Mouse (Mus musculus) liver, embryonic 14.5 days (tissue): ENCODE results near the gene Comtd1. TPM values are rescaled to one million over a fixed set of nuclear protein-coding genes. Genes with fewer than 3 reads are reported as not detected.

Source experiments
- ATAC-seq: fragments of 200-750 bp; cut with Nextera tagmentation; 2 replicates; pipeline ENCODE4 v1.8.0; 2017; ENCODE audit warnings: moderate number of reproducible peaks, mild to moderate bottlenecking, moderate library complexity; ENCODE audit not compliant: insufficient read depth
- DNase-seq, 3 experiments: peaks; one replicate each; pipeline ENCODE4 v3.0.0-alpha.2; 2012 to 2013; ENCODE audit warnings: low read depth in 3 of 3, low spot score in 3 of 3
- H3K27ac ChIP-seq: fragments of 300-500 bp; sonication (generic); 2 replicates; pipeline ENCODE4 v1.5.1; 2014; ENCODE audit warnings: moderate library complexity, mild to moderate bottlenecking, control low read depth, inconsistent platforms
- H3K27me3 ChIP-seq: fragments of 300-500 bp; sonication (generic); 2 replicates; pipeline ENCODE4 v1.6.1; 2014; ENCODE audit warnings: mild to moderate bottlenecking, low read length, moderate library complexity; ENCODE audit not compliant: control insufficient read depth, insufficient read depth
- H3K36me3 ChIP-seq: fragments of 300-500 bp; sonication (generic); replicated peaks from 2 replicates; pipeline ENCODE4 v1.6.1; 2014; ENCODE audit warnings: low read depth; ENCODE audit not compliant: control insufficient read depth, insufficient read depth
- H3K4me1 ChIP-seq, 2 experiments: fragments of 200-500 bp in 1 of 2; fragments of 300-500 bp in 1 of 2; sonication (generic) in 1 of 2; replicated peaks; 2 replicates each; pipeline ENCODE4 v1.6.1; 2012 to 2014; ENCODE audit warnings: antibody characterized with exemption in 1 of 2, inconsistent platforms in 1 of 2, low read length in 1 of 2; ENCODE audit not compliant: control insufficient read depth in 2 of 2, insufficient read depth in 2 of 2
- H3K4me2 ChIP-seq: fragments of 300-500 bp; sonication (generic); 2 replicates; pipeline ENCODE4 v1.6.1; 2014; ENCODE audit warnings: low read depth, mild to moderate bottlenecking, control low read depth, moderate library complexity
- H3K4me3 ChIP-seq, 2 experiments: fragments of 200-500 bp in 1 of 2; fragments of 300-500 bp in 1 of 2; sonication (generic) in 1 of 2; 2 replicates each; pipeline ENCODE4 v1.5.1; 2012 to 2014; ENCODE audit warnings: low read depth in 2 of 2, low read length in 2 of 2, mild to moderate bottlenecking in 2 of 2, control low read depth in 1 of 2, inconsistent platforms in 1 of 2, moderate library complexity in 1 of 2; ENCODE audit not compliant: insufficient read depth in 1 of 2
- H3K9ac ChIP-seq: fragments of 300-500 bp; sonication (generic); replicated peaks from 2 replicates; pipeline ENCODE4 v1.6.1; 2014; ENCODE audit warnings: mild to moderate bottlenecking, control low read depth, moderate library complexity
- H3K9me3 ChIP-seq: fragments of 300-500 bp; sonication (generic); 2 replicates; pipeline ENCODE4 v1.6.1; 2016; ENCODE audit warnings: low read length, mixed read lengths; ENCODE audit not compliant: control insufficient read depth
- CTCF ChIP-seq: IDR thresholded peaks from 2 replicates; pipeline ENCODE4 v1.5.1; 2016; ENCODE audit warnings: antibody characterized with exemption, low read depth, control low read depth
- EP300 ChIP-seq: IDR thresholded peaks from 2 replicates; pipeline ENCODE4 v1.6.1; 2016; ENCODE audit warnings: antibody characterized with exemption, low read depth
- WGBS: fragments of 180-500 bp; shearing (Covaris S2); extraction: QIAGEN DNeasy Blood & Tissue Kit; methylation state at CpG from one replicate; pipeline ENCODE4 v1.1.7; 2014; ENCODE audit not compliant: insufficient replicate concordance; 5-methylcytosine and 5-hydroxymethylcytosine counted together
- polyA plus RNA-seq, 2 experiments: library from polyadenylated mRNA; depleted of rRNA in 1 of 2; stranded (reverse) in 1 of 2; unstranded in 1 of 2; fragments of >200 nt; fragmentation: Nextera tagmentation in 1 of 2; extraction: Ambion mirVana in 1 of 2; gene quantifications; 2 replicates each; pipeline versions ENCODE4 v1.2.1 to v1.2.3; 2012 to 2014

The Comtd1 gene
- polyA plus RNA-seq, 2 experiments: 14.3 to 25.8 TPM

GRCm38 (mm10) chr14:21813847-21814246, 34.9 kb downstream of the Comtd1 start:
- 46% methylated on average over 3 of the region's 3 CpGs for WGBS
- no peak for ATAC-seq
- H3K4me2 ChIP-seq: no peak overlapping the region
- no peak overlapping the region for H3K27ac ChIP-seq
- H3K36me3 ChIP-seq: no peaks in the 10 kb centered on the region
- no peak for DNase-seq
- no peaks in the 10 kb centered on the region for H3K9me3 ChIP-seq
- TF ChIP-seq EP300: no peak
- TF ChIP-seq CTCF: no peak
- no peaks in the 10 kb centered on the region for H3K27me3 ChIP-seq
- no peak overlapping the region for H3K9ac ChIP-seq
- no peak overlapping the region for H3K4me3 ChIP-seq
- peaks cover 10 to 13% of the 10 kb centered on the region in 2 experiments for H3K4me1 ChIP-seq

- peaks cover 10 to 16% of the 10 kb centered on the region in 2 experiments for H3K4me1 ChIP-seq
- peak overlapping the region; percentile 40; the same call in 1 of the 2 replicates for H3K9ac ChIP-seq
- no peaks in the 10 kb centered on the region for H3K36me3 ChIP-seq
- H3K27ac ChIP-seq: peak overlapping the region; percentile 16
- H3K4me3 ChIP-seq: no peak overlapping the region
- ATAC-seq (peak; percentile 46), DNase-seq (peak in 1 of 3 experiments; percentile 37)
- H3K9me3 ChIP-seq: no peaks in the 10 kb centered on the region
- peak overlapping the region; percentile 4; the same call in 1 of the 2 replicates for H3K4me2 ChIP-seq
- 27% methylated on average over 4 of the region's 4 CpGs for WGBS
- TF ChIP-seq CTCF (no peak), EP300 (no peak)
- H3K27me3 ChIP-seq: no peaks in the 10 kb centered on the region
Measured at GRCm38 (mm10) chr14:21813216-21813615, 35.6 kb downstream of the Comtd1 start.

DNA sequence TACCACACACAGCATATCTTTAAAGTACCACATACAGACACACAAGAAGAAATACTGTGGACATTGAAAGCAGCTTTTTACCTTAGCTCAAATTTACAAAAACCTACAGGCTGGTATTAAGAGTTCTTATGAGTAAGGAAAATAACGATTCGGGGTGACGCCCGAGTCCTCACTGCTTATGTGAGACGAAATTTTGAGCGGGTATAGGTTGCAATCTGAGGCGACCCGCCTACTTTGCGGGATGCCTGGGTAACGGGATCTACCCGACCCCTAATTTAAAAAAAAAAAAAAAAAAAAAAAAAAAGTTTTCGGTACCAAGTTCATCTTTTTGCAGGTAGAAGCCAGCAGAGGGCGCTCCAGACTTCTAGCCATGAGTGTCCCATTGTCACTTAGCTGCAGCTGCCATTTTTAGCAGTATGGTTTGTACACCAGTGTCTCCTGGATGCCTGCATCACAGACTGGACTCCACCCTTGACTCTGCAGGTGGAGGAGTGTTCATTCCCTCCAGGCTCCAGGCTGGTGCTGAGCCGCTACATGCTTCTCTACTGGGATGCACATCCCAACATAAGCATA, 36.1 kb downstream of the Comtd1 start:
- Histone ChIP-seq H3K9ac (peak overlapping the region; percentile 27; the same call in 1 of the 2 replicates), H3K4me2 (peak overlapping the region; percentile 39)

DNA sequence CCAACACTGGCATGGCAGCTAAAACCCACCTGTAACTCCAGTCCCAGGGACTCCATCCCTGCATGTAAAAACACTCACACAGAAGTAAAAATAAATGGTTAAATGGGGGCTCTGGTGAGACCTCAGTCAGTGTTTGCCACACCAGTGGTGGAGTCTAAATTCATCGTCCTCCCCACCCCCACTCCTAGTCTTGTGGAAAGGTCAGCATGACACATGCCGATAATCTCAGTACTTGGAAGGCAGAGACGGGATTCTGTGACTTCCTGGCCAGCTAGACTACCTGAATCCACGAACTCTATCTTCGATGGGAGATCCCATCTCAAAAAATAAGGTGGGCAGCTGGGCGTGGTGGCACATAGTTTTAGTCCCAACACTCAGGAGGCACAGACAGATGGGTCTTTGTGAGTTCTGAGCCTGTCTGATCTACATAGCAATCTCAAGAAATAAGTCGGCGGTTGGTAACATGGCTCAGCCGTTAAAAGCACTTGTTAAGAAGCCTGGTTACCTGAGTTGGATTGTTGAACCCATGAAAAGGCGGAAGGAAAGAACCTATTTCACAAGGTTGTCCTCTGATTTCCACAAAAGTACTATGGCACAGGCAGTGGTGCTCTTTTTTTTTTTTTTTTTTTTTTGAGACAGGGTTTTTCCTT, 36.9 kb downstream of the Comtd1 start:
- Histone ChIP-seq H3K4me2 (no peak overlapping the region), H3K27ac (no peak overlapping the region), H3K4me1 (peaks cover 11 to 23% of the 10 kb centered on the region in 2 experiments), H3K27me3 (no peaks in the 10 kb centered on the region), H3K36me3 (no peaks in the 10 kb centered on the region), H3K9ac (no peak overlapping the region), H3K4me3 (no peak overlapping the region), H3K9me3 (no peaks in the 10 kb centered on the region)
- DNase-seq (no peak), ATAC-seq (no peak)
- no peak for TF ChIP-seq EP300
- no peak for TF ChIP-seq CTCF
- 57% methylated on average over 10 of the region's 10 CpGs for WGBS

More for the DNA sequence above, 36.1 kb downstream of the Comtd1 start:
- no peaks in the 10 kb centered on the region for H3K9me3 ChIP-seq
- H3K27ac ChIP-seq: no peak overlapping the region
- H3K27me3 ChIP-seq: no peaks in the 10 kb centered on the region
- H3K4me1 ChIP-seq: peaks cover 10 to 16% of the 10 kb centered on the region in 2 experiments
- H3K4me3 ChIP-seq: no peak overlapping the region
- DNase-seq: peak; percentile 67 to 75 (median 71)
- no peaks in the 10 kb centered on the region for H3K36me3 ChIP-seq
- peak; percentile 65 for ATAC-seq
- 0 out of 2 replicates have a peak, but pooled peaks have one; percentile 8 for TF ChIP-seq EP300
- peak; percentile 85 for TF ChIP-seq CTCF
- WGBS: 18% methylated on average over 14 of the region's 14 CpGs

- H3K36me3 ChIP-seq: no peaks in the 10 kb centered on the region
- no peak for TF ChIP-seq EP300
- no peak for TF ChIP-seq CTCF
- no peaks in the 10 kb centered on the region for H3K9me3 ChIP-seq
- 56% methylated on average over 4 of the region's 4 CpGs for WGBS
- peaks cover 15 to 28% of the 10 kb centered on the region in 2 experiments for H3K4me1 ChIP-seq
- no peaks in the 10 kb centered on the region for H3K27me3 ChIP-seq
- no peak overlapping the region for H3K4me2 ChIP-seq
- DNase-seq: no peak
- H3K27ac ChIP-seq: no peak overlapping the region
- H3K4me3 ChIP-seq: no peak overlapping the region
- no peak overlapping the region for H3K9ac ChIP-seq
- no peak for ATAC-seq
Measured at GRCm38 (mm10) chr14:21811301-21811700, 37.5 kb downstream of the Comtd1 start.
